Mouse (Mus musculus): ENCODE results near the gene Tnk1. TPM values are rescaled to one million over a fixed set of nuclear protein-coding genes. Genes with fewer than 3 reads are reported as not detected.

Tnk1 gene
- 0.26 TPM for polyA plus RNA-seq (2015; fragmentation: Illumina TruSeq; extraction: RNeasy Lipid Tissue Mini Kit (QIAGEN cat#74804); ENCODE audit: insufficient read depth, low replicate concordance)

GRCm38 (mm10) chr11:69858113-69858998, at the start of gene Tnk1:
Gene Tnk1 (minus strand): TSS chr11:69858730.

DNA sequence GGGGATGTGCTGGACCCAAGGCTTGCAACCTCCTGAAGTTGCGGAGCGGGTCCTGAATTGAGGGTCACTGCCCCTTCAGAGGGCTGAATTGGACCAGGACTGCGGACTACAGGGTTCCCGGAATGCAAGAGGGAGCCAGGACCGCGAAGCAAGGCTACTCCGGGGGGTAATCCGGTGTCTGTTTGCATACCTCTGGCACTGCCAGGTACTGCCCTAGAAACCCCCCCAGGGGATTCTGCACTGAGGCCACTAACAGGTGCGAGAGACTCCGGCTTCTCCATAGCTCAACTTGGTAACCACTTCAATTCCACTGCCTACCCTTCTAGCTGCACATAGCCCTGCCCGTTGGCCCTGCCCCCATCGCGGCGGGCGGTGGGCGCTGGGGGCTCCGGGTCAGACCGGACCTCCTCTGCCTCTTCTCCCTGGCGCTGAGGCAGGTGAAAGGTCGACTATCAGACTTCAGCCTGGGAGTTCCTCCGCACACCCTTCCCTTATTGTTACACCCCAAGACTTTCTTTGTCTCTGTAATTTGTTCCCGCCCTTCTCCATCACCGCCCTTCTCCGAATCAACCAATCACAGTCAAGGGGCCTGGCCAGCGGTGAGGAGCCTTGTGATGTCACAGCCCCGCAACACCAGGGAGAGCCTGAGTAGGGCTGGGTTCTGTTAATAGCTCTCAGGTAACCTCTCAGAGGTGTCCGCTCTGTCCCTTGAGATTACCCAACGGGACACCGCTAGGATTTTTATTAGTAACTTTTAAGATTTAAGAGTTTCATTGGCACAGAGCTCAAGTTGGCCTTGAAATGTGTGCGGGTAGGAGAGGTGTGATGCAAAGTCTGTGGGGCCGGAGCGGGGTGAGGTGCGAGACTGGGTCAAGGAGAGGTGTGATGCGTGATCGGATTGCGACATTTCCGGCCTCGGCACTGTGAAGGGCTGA, 42.2 kb upstream of the Tnk1 start, which contains the start of the genes 2810408A11Rik and Neurl4:
2810408A11Rik (minus strand) TSS at position 517 of the 935 bp plus-strand sequence.
Neurl4 (plus strand) TSS at position 602 of the 935 bp plus-strand sequence.

GRCm38 (mm10) chr11:69895291-69895690, 36.8 kb upstream of the Tnk1 start, which contains the start of gene Acap1:
Gene Acap1 (minus strand): TSS chr11:69895539.

GRCm38 (mm10) chr11:69880853-69881603, 22.5 kb upstream of the Tnk1 start, which contains the start of gene Kctd11:
Gene Kctd11 (minus strand): TSS chr11:69881406.

DNA sequence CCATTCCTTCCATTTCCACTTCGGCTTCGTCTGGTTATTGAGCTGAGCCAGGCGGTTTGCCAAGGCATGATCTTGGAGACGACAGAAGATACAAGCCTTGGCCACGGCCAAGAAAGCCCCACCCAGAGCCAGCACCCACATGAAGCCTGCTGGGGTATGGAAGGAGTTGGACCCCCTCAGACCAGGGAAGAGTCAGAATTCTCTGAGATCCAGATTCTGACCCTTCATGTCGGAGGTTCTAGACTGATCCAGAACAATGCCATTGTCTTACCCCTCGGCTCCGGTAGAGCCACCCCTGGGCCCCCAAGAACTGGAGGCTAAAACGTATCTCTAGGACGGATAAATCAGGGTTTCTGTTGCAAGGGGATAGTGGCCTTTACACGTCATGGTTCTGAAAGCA, 19.3 kb upstream of the Tnk1 start, which contains the start of gene Tmem95:
Tmem95 (minus strand) TSS at position 141 of the 400 bp plus-strand sequence.

DNA sequence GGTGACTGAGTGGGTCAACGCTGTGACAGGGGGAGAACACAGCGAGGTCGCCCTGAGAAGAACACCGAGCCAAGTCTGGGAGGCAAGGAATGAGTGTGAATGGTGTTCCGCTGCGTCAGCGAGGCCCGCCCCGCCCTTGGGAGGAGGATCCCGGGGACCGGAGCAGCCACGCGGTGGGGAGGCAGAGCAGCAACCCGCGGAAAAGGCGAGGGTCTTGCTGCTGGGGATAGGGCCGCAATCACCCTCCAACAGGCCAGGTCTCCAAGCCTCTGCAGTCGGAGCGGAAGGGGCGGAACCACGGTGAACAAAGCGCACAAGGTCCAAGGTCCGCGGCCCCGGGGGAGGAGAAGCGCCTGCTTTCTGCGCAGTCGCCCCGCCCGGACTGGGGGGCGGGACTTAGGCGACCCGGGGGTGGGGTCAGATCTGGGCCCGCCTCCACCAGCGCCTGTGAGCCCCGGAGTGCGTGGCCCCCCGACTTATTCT, 12.3 kb downstream of the Tnk1 start, which contains the start of gene Plscr3:
Plscr3 (plus strand) TSS at position 179 of the 483 bp plus-strand sequence.

GRCm38 (mm10) chr11:69837952-69838713, 20.4 kb downstream of the Tnk1 start, which contains the start of gene Tmem256:
Gene Tmem256 (plus strand): TSS chr11:69838514.

GRCm38 (mm10) chr11:69837604-69837951, 21.0 kb downstream of the Tnk1 start, which contains the start of gene Nlgn2:
Gene Nlgn2 (minus strand): TSS chr11:69837784.

DNA sequence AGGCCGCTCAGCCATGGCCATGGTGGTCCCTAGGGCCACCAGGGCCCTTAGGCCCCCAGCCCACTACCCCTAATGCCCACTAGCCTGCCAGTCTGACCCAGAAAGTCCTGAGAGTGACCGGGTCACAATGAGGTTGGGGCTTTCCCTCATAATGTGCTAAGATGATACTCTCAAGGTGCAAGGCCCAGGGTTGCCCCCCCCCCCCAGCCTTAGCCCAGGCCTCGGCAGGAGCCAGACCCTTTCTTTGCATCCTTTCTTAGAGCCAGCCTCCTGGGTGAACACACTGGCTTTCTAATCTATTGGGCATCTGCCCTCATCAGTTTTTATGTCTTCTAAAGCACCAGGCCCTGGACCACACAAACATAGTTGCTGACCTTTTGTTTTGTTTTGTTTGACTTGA, 36.5 kb downstream of the Tnk1 start, which contains the start of gene Spem1:
Spem1 (minus strand) TSS at position 101 of the 400 bp plus-strand sequence.

GRCm38 (mm10) chr11:69818365-69818764, 40.2 kb downstream of the Tnk1 start, which contains the start of gene Spem2:
Gene Spem2 (minus strand): TSS chr11:69818465.

DNA sequence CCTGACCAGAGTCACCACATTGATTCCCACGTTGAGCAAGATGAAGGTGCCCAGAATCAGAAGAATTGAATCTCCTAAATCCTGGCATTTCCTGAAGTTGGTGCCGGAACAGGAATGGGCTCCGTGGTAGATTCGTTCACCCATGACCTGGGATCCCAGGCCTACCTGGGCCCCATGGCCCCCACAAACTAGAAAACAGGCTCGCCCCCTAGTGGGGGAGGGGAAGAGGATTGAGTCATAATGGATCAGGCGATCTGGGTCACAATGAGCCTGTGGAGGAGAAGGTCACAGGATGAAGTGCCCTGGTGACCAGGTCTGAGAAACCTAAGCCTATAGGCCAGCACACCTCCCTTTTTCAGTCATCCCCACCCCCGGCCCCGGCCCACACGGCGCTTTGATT, 43.4 kb downstream of the Tnk1 start, which contains the start of gene Gm39566:
Gm39566 (minus strand) TSS at position 144 of the 400 bp plus-strand sequence.

DNA sequence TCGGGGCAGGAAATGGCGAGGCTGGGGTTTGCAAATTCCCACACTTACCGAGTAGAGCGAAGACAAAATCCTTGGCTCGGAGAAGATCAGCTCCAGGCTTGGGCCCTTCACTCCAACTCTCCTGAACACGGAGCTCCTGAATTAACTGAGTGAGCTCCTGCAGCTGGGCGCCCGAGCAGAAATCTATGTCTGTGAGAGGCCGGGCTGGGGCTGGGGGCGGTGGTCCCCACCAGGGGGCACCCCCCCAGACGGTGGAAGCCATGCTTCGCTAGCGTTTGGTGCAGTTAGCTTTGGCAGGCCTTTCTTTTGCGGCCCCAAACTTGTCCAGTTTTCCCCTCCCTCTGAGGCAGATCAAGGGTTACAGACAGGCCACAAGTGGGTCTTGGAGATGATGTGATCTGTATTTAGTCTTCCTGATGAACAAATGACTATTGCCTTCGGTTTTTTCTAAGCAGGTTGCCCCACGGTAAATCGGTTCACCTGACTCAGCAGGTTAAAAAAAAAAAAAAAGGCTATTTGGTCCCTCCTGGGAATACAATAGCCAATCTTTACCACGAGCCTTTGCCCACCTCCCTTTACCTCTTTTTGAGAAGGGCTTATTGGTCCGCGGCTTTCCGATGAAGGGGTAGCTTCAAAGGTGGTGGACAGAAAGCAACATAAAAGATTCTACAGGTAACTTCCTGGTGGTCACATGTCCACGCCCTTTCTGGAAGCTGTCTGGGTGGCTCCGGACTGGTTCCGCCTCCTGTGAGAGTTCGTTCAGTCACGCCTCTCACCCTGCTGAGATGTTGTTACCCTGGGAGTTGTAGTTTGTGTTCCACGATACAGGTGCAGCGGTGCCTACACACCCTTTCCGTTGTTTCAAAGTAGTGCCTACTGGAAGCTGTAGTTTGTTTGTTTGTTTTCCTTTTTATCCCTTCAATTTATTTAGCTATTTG, 53.3 kb downstream of the Tnk1 start, which contains the start of gene Tmem102:
Tmem102 (minus strand) TSS at position 653 of the 938 bp plus-strand sequence.

GRCm38 (mm10) chr11:69801379-69801977, 57.1 kb downstream of the Tnk1 start, which contains the start of gene Fgf11:
Gene Fgf11 (minus strand): TSS chr11:69801857.

Other genes with a start within 250 kb of the Tnk1 start
- not detected for gene Shbg, start 240.8 kb downstream of the Tnk1 start, polyA plus RNA-seq (2015; fragmentation: Illumina TruSeq; extraction: RNeasy Lipid Tissue Mini Kit (QIAGEN cat#74804); ENCODE audit: insufficient read depth, low replicate concordance)
- 3.1 TPM for gene Sat2, start 236.7 kb downstream of the Tnk1 start, polyA plus RNA-seq (2015; fragmentation: Illumina TruSeq; extraction: RNeasy Lipid Tissue Mini Kit (QIAGEN cat#74804); ENCODE audit: insufficient read depth, low replicate concordance)
- 49.8 TPM for gene Fxr2, start 225.7 kb downstream of the Tnk1 start, polyA plus RNA-seq (2015; fragmentation: Illumina TruSeq; extraction: RNeasy Lipid Tissue Mini Kit (QIAGEN cat#74804); ENCODE audit: insufficient read depth, low replicate concordance)
- not detected for gene Sox15, start 203.4 kb downstream of the Tnk1 start, polyA plus RNA-seq (2015; fragmentation: Illumina TruSeq; extraction: RNeasy Lipid Tissue Mini Kit (QIAGEN cat#74804); ENCODE audit: insufficient read depth, low replicate concordance)
- gene Mpdu1, start 196.1 kb downstream of the Tnk1 start, polyA plus RNA-seq (2015; fragmentation: Illumina TruSeq; extraction: RNeasy Lipid Tissue Mini Kit (QIAGEN cat#74804); ENCODE audit: insufficient read depth, low replicate concordance): 58.3 TPM
- 75.0 TPM for gene Cd68, start 192.6 kb downstream of the Tnk1 start, polyA plus RNA-seq (2015; fragmentation: Illumina TruSeq; extraction: RNeasy Lipid Tissue Mini Kit (QIAGEN cat#74804); ENCODE audit: insufficient read depth, low replicate concordance)
- gene Eif4a1, start 186.3 kb downstream of the Tnk1 start, polyA plus RNA-seq (2015; fragmentation: Illumina TruSeq; extraction: RNeasy Lipid Tissue Mini Kit (QIAGEN cat#74804); ENCODE audit: insufficient read depth, low replicate concordance): 820 TPM
- gene Senp3, start 176.6 kb downstream of the Tnk1 start, polyA plus RNA-seq (2015; fragmentation: Illumina TruSeq; extraction: RNeasy Lipid Tissue Mini Kit (QIAGEN cat#74804); ENCODE audit: insufficient read depth, low replicate concordance): 194 TPM
- 17.3 TPM for gene Tnfsf13, start 172.9 kb downstream of the Tnk1 start, polyA plus RNA-seq (2015; fragmentation: Illumina TruSeq; extraction: RNeasy Lipid Tissue Mini Kit (QIAGEN cat#74804); ENCODE audit: insufficient read depth, low replicate concordance)
- gene Tnfsf12, start 162.9 kb downstream of the Tnk1 start, polyA plus RNA-seq (2015; fragmentation: Illumina TruSeq; extraction: RNeasy Lipid Tissue Mini Kit (QIAGEN cat#74804); ENCODE audit: insufficient read depth, low replicate concordance): 12.0 TPM
- gene Tnfsfm13, start 162.6 kb downstream of the Tnk1 start, polyA plus RNA-seq (2015; fragmentation: Illumina TruSeq; extraction: RNeasy Lipid Tissue Mini Kit (QIAGEN cat#74804); ENCODE audit: insufficient read depth, low replicate concordance): 7.2 TPM
- gene Polr2a, start 100.1 kb downstream of the Tnk1 start, polyA plus RNA-seq (2015; fragmentation: Illumina TruSeq; extraction: RNeasy Lipid Tissue Mini Kit (QIAGEN cat#74804); ENCODE audit: insufficient read depth, low replicate concordance): 121 TPM
- gene Slc35g3, start 96.8 kb downstream of the Tnk1 start, polyA plus RNA-seq (2015; fragmentation: Illumina TruSeq; extraction: RNeasy Lipid Tissue Mini Kit (QIAGEN cat#74804); ENCODE audit: insufficient read depth, low replicate concordance): not detected
- gene Zbtb4, start 92.8 kb downstream of the Tnk1 start, polyA plus RNA-seq (2015; fragmentation: Illumina TruSeq; extraction: RNeasy Lipid Tissue Mini Kit (QIAGEN cat#74804); ENCODE audit: insufficient read depth, low replicate concordance): 27.8 TPM
- 10.8 TPM for gene Chrnb1, start 62.8 kb downstream of the Tnk1 start, polyA plus RNA-seq (2015; fragmentation: Illumina TruSeq; extraction: RNeasy Lipid Tissue Mini Kit (QIAGEN cat#74804); ENCODE audit: insufficient read depth, low replicate concordance)
- 2.2 TPM for gene Fgf11, start 56.9 kb downstream of the Tnk1 start, polyA plus RNA-seq (2015; fragmentation: Illumina TruSeq; extraction: RNeasy Lipid Tissue Mini Kit (QIAGEN cat#74804); ENCODE audit: insufficient read depth, low replicate concordance)
- gene Tmem102, start 53.1 kb downstream of the Tnk1 start, polyA plus RNA-seq (2015; fragmentation: Illumina TruSeq; extraction: RNeasy Lipid Tissue Mini Kit (QIAGEN cat#74804); ENCODE audit: insufficient read depth, low replicate concordance): not detected
- not detected for gene Gm39566, start 43.4 kb downstream of the Tnk1 start, polyA plus RNA-seq (2015; fragmentation: Illumina TruSeq; extraction: RNeasy Lipid Tissue Mini Kit (QIAGEN cat#74804); ENCODE audit: insufficient read depth, low replicate concordance)
- gene Spem2, start 40.3 kb downstream of the Tnk1 start, polyA plus RNA-seq (2015; fragmentation: Illumina TruSeq; extraction: RNeasy Lipid Tissue Mini Kit (QIAGEN cat#74804); ENCODE audit: insufficient read depth, low replicate concordance): not detected
- gene Spem1, start 36.5 kb downstream of the Tnk1 start, polyA plus RNA-seq (2015; fragmentation: Illumina TruSeq; extraction: RNeasy Lipid Tissue Mini Kit (QIAGEN cat#74804); ENCODE audit: insufficient read depth, low replicate concordance): not detected
- gene Nlgn2, start 20.9 kb downstream of the Tnk1 start, polyA plus RNA-seq (2015; fragmentation: Illumina TruSeq; extraction: RNeasy Lipid Tissue Mini Kit (QIAGEN cat#74804); ENCODE audit: insufficient read depth, low replicate concordance): 4.4 TPM
- gene Tmem256, start 20.2 kb downstream of the Tnk1 start, polyA plus RNA-seq (2015; fragmentation: Illumina TruSeq; extraction: RNeasy Lipid Tissue Mini Kit (QIAGEN cat#74804); ENCODE audit: insufficient read depth, low replicate concordance): 87.3 TPM
- gene Plscr3, start 12.4 kb downstream of the Tnk1 start, polyA plus RNA-seq (2015; fragmentation: Illumina TruSeq; extraction: RNeasy Lipid Tissue Mini Kit (QIAGEN cat#74804); ENCODE audit: insufficient read depth, low replicate concordance): 11.9 TPM
- not detected for gene Tmem95, start 19.3 kb upstream of the Tnk1 start, polyA plus RNA-seq (2015; fragmentation: Illumina TruSeq; extraction: RNeasy Lipid Tissue Mini Kit (QIAGEN cat#74804); ENCODE audit: insufficient read depth, low replicate concordance)
- gene Kctd11, start 22.7 kb upstream of the Tnk1 start, polyA plus RNA-seq (2015; fragmentation: Illumina TruSeq; extraction: RNeasy Lipid Tissue Mini Kit (QIAGEN cat#74804); ENCODE audit: insufficient read depth, low replicate concordance): 4.5 TPM
- 190 TPM for gene Acap1, start 36.8 kb upstream of the Tnk1 start, polyA plus RNA-seq (2015; fragmentation: Illumina TruSeq; extraction: RNeasy Lipid Tissue Mini Kit (QIAGEN cat#74804); ENCODE audit: insufficient read depth, low replicate concordance)
- gene 2810408A11Rik, start 42.3 kb upstream of the Tnk1 start, polyA plus RNA-seq (2015; fragmentation: Illumina TruSeq; extraction: RNeasy Lipid Tissue Mini Kit (QIAGEN cat#74804); ENCODE audit: insufficient read depth, low replicate concordance): 3.1 TPM
- gene Neurl4, start 42.3 kb upstream of the Tnk1 start, polyA plus RNA-seq (2015; fragmentation: Illumina TruSeq; extraction: RNeasy Lipid Tissue Mini Kit (QIAGEN cat#74804); ENCODE audit: insufficient read depth, low replicate concordance): 19.6 TPM
- gene Gps2, start 55.2 kb upstream of the Tnk1 start, polyA plus RNA-seq (2015; fragmentation: Illumina TruSeq; extraction: RNeasy Lipid Tissue Mini Kit (QIAGEN cat#74804); ENCODE audit: insufficient read depth, low replicate concordance): 80.2 TPM
- gene Eif5a, start 63.2 kb upstream of the Tnk1 start, polyA plus RNA-seq (2015; fragmentation: Illumina TruSeq; extraction: RNeasy Lipid Tissue Mini Kit (QIAGEN cat#74804); ENCODE audit: insufficient read depth, low replicate concordance): 389 TPM
- gene Ybx2, start 77.1 kb upstream of the Tnk1 start, polyA plus RNA-seq (2015; fragmentation: Illumina TruSeq; extraction: RNeasy Lipid Tissue Mini Kit (QIAGEN cat#74804); ENCODE audit: insufficient read depth, low replicate concordance): 0.41 TPM
- 1.2 TPM for gene Slc2a4, start 89.5 kb upstream of the Tnk1 start, polyA plus RNA-seq (2015; fragmentation: Illumina TruSeq; extraction: RNeasy Lipid Tissue Mini Kit (QIAGEN cat#74804); ENCODE audit: insufficient read depth, low replicate concordance)
- 0.72 TPM for gene Cldn7, start 106.0 kb upstream of the Tnk1 start, polyA plus RNA-seq (2015; fragmentation: Illumina TruSeq; extraction: RNeasy Lipid Tissue Mini Kit (QIAGEN cat#74804); ENCODE audit: insufficient read depth, low replicate concordance)
- 106 TPM for gene Ctdnep1, start 122.4 kb upstream of the Tnk1 start, polyA plus RNA-seq (2015; fragmentation: Illumina TruSeq; extraction: RNeasy Lipid Tissue Mini Kit (QIAGEN cat#74804); ENCODE audit: insufficient read depth, low replicate concordance)
- gene Elp5, start 123.8 kb upstream of the Tnk1 start, polyA plus RNA-seq (2015; fragmentation: Illumina TruSeq; extraction: RNeasy Lipid Tissue Mini Kit (QIAGEN cat#74804); ENCODE audit: insufficient read depth, low replicate concordance): 46.5 TPM
- 492 TPM for gene Gabarap, start 132.4 kb upstream of the Tnk1 start, polyA plus RNA-seq (2015; fragmentation: Illumina TruSeq; extraction: RNeasy Lipid Tissue Mini Kit (QIAGEN cat#74804); ENCODE audit: insufficient read depth, low replicate concordance)
- gene Phf23, start 137.0 kb upstream of the Tnk1 start, polyA plus RNA-seq (2015; fragmentation: Illumina TruSeq; extraction: RNeasy Lipid Tissue Mini Kit (QIAGEN cat#74804); ENCODE audit: insufficient read depth, low replicate concordance): 67.0 TPM
- gene Dvl2, start 141.9 kb upstream of the Tnk1 start, polyA plus RNA-seq (2015; fragmentation: Illumina TruSeq; extraction: RNeasy Lipid Tissue Mini Kit (QIAGEN cat#74804); ENCODE audit: insufficient read depth, low replicate concordance): 9.8 TPM
- 41.9 TPM for gene Acadvl, start 156.7 kb upstream of the Tnk1 start, polyA plus RNA-seq (2015; fragmentation: Illumina TruSeq; extraction: RNeasy Lipid Tissue Mini Kit (QIAGEN cat#74804); ENCODE audit: insufficient read depth, low replicate concordance)
- gene Dlg4, start 158.2 kb upstream of the Tnk1 start, polyA plus RNA-seq (2015; fragmentation: Illumina TruSeq; extraction: RNeasy Lipid Tissue Mini Kit (QIAGEN cat#74804); ENCODE audit: insufficient read depth, low replicate concordance): 9.5 TPM
- not detected for gene Asgr1, start 195.4 kb upstream of the Tnk1 start, polyA plus RNA-seq (2015; fragmentation: Illumina TruSeq; extraction: RNeasy Lipid Tissue Mini Kit (QIAGEN cat#74804); ENCODE audit: insufficient read depth, low replicate concordance)
- gene Asgr2, start 233.9 kb upstream of the Tnk1 start, polyA plus RNA-seq (2015; fragmentation: Illumina TruSeq; extraction: RNeasy Lipid Tissue Mini Kit (QIAGEN cat#74804); ENCODE audit: insufficient read depth, low replicate concordance): 0.68 TPM

All from spleen, adult 10 weeks (tissue).